Mouse (Mus musculus) G1E (cell line): ENCODE measurements around the gene Alg9. TPM values are rescaled to one million over a fixed set of nuclear protein-coding genes. Genes with fewer than 3 reads are reported as not detected.
A peak's percentile ranks its signal among the peaks of the same experiment; 100 is the strongest.

Experiments used
- ATAC-seq: 2 replicates; pipeline ENCODE4 v1.8.0; 2016; ENCODE audit warnings: mild to moderate bottlenecking; ENCODE audit not compliant: insufficient number of reproducible peaks, poor library complexity, low FRiP score, severe bottlenecking; ENCODE audit errors: extremely low read depth
- DNase-seq: peaks from one replicate; pipeline ENCODE4 v3.0.0; 2012; ENCODE audit warnings: low spot score
- H3K27me3 ChIP-seq: 2 replicates; pipeline ENCODE4 v1.6.1; 2012; ENCODE audit warnings: mild to moderate bottlenecking, low read length, inconsistent platforms; ENCODE audit not compliant: insufficient read depth
- H3K36me3 ChIP-seq: replicated peaks from 2 replicates; pipeline ENCODE3; 2012; ENCODE audit warnings: mild to moderate bottlenecking, inconsistent platforms
- H3K4me1 ChIP-seq: 2 replicates; pipeline ENCODE4 v1.6.1; 2012; ENCODE audit warnings: low read depth, low read length, inconsistent platforms, mixed read lengths; ENCODE audit not compliant: insufficient read depth
- H3K4me3 ChIP-seq: 2 replicates; pipeline ENCODE4 v1.5.1; 2012; ENCODE audit warnings: low read depth, mild to moderate bottlenecking, inconsistent platforms, low read length, moderate library complexity, mixed read lengths
- H3K9me3 ChIP-seq: replicated peaks from 2 replicates; pipeline ENCODE4 v1.6.1; 2012; ENCODE audit warnings: inconsistent platforms
- CTCF ChIP-seq: IDR thresholded peaks from 2 replicates; pipeline ENCODE4 v1.5.1; 2012; ENCODE audit warnings: low read depth, low read length, inconsistent platforms, mixed read lengths
- GATA1 ChIP-seq: IDR thresholded peaks from 2 replicates; pipeline ENCODE4 v1.6.1; 2012; ENCODE audit warnings: borderline replicate concordance, low read length, inconsistent platforms, mixed read lengths
- GATA2 ChIP-seq: IDR thresholded peaks from 2 replicates; pipeline ENCODE4 v1.6.1; 2012; ENCODE audit warnings: low read depth, low read length, inconsistent platforms, borderline replicate concordance
- POLR2AphosphoS5 ChIP-seq: IDR thresholded peaks from 2 replicates; pipeline ENCODE4 v1.6.1; 2012; ENCODE audit warnings: low read depth, low read length, inconsistent platforms; ENCODE audit not compliant: insufficient replicate concordance
- TAL1 ChIP-seq: conservative IDR thresholded peaks from 2 replicates; pipeline ENCODE4 v1.6.1; 2012; ENCODE audit warnings: low read depth, low read length, inconsistent platforms, mixed read lengths
- polyA plus RNA-seq: library from polyadenylated mRNA; stranded (reverse); fragments of >175 nt; gene quantifications from 2 replicates; pipeline ENCODE4 v1.2.3, GENCODE M21; 2012
- total RNA-seq, 2 experiments: library from RNA; stranded (forward) in 1 of 2; stranded (reverse) in 1 of 2; fragments of 200-1000 nt in 1 of 2; fragments of >200 nt in 1 of 2; fragmentation: Nextera tagmentation in 1 of 2; gene quantifications; 2 replicates each; pipeline ENCODE4 v1.2.3; 2014 to 2017

Alg9 gene
- total and polyA plus RNA-seq, 3 experiments: 14.8 to 35.3 (median 21.9) TPM

DNA sequence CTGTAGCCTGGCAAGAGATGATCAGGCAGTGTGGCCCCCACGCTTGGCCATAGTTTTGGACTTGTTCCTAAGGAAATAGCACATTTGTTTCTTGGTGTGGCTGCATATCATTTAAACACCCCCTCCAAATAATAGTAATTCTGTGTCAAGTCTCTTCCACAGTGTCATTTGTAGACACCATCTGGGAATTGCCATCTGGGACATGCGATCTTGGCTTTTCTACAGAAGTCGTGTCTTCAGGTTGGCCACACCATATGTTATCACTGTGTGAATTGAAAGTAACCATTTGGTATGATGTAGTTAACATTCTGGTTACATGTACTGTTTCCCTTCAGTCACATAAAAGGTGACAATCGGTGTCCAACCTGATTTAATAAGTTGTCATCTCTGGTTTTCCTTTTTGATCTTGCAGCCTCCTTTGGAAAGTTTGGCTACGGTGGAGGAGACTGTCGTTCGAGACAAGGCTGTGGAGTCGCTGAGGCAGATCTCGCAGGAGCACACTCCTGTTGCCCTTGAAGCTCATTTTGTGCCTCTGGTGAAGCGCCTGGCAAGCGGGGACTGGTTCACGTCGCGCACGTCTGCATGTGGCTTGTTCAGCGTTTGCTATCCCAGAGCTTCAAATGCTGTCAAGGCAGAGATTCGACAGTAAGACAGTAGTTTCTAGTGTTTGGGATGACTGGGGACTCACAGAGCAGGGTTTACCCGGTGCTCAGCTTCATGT lies 86.5 kb downstream of the Alg9 start:
- Histone ChIP-seq H3K27me3 (no peaks in the 10 kb centered on the region), H3K36me3 (peaks cover 77% of the 10 kb centered on the region), H3K4me1 (peaks cover 67% of the 10 kb centered on the region), H3K9me3 (no peaks in the 10 kb centered on the region), H3K4me3 (peak overlapping the region; percentile 22; the same call in 1 of the 2 replicates)
- DNase-seq (no peak), ATAC-seq (no peak)
- no peak for TF ChIP-seq GATA1
- TF ChIP-seq CTCF: no peak
- no peak for TF ChIP-seq TAL1
- TF ChIP-seq POLR2AphosphoS5: no peak
- no peak for TF ChIP-seq GATA2

GRCm38 (mm10) chr9:50863824-50864223 lies 89.0 kb downstream of the Alg9 start:
- ATAC-seq: no peak
- Histone ChIP-seq H3K9me3 (no peaks in the 10 kb centered on the region), H3K4me1 (peaks cover 69% of the 10 kb centered on the region), H3K4me3 (no peak overlapping the region), H3K36me3 (peaks cover 98% of the 10 kb centered on the region), H3K27me3 (no peaks in the 10 kb centered on the region)
- DNase-seq: no peak
- TF ChIP-seq POLR2AphosphoS5 (no peak), CTCF (no peak), GATA1 (no peak), GATA2 (no peak), TAL1 (no peak)

- H3K36me3 ChIP-seq: peaks cover 96% of the 10 kb centered on the region
- no peak overlapping the region for H3K4me3 ChIP-seq
- no peaks in the 10 kb centered on the region for H3K27me3 ChIP-seq
- ATAC-seq (no peak), DNase-seq (no peak)
- H3K4me1 ChIP-seq: peaks cover 60% of the 10 kb centered on the region
- H3K9me3 ChIP-seq: no peaks in the 10 kb centered on the region
- TF ChIP-seq TAL1 (no peak), GATA2 (no peak), CTCF (no peak), GATA1 (no peak), POLR2AphosphoS5 (no peak)
Measured at GRCm38 (mm10) chr9:50864877-50865276, 90.1 kb downstream of the Alg9 start.

GRCm38 (mm10) chr9:50865803-50866202 lies 91.0 kb downstream of the Alg9 start:
- peaks cover 51% of the 10 kb centered on the region for H3K4me1 ChIP-seq
- no peaks in the 10 kb centered on the region for H3K9me3 ChIP-seq
- no peak overlapping the region for H3K4me3 ChIP-seq
- no peak for DNase-seq
- TF ChIP-seq GATA1 (no peak), GATA2 (no peak), POLR2AphosphoS5 (no peak), CTCF (no peak), TAL1 (no peak)
- H3K27me3 ChIP-seq: no peaks in the 10 kb centered on the region
- peaks cover 96% of the 10 kb centered on the region for H3K36me3 ChIP-seq
- no peak for ATAC-seq

- Histone ChIP-seq H3K27me3 (no peaks in the 10 kb centered on the region), H3K4me3 (no peak overlapping the region), H3K9me3 (no peaks in the 10 kb centered on the region), H3K36me3 (peaks cover 89% of the 10 kb centered on the region), H3K4me1 (peaks cover 40% of the 10 kb centered on the region)
- no peak for ATAC-seq
- TF ChIP-seq POLR2AphosphoS5: no peak
- no peak for TF ChIP-seq CTCF
- no peak for TF ChIP-seq GATA1
- TF ChIP-seq GATA2: no peak
- TF ChIP-seq TAL1: no peak
- DNase-seq: no peak
Measured at GRCm38 (mm10) chr9:50867015-50867414, 92.2 kb downstream of the Alg9 start.

- Histone ChIP-seq H3K4me3 (no peak overlapping the region), H3K9me3 (no peaks in the 10 kb centered on the region), H3K36me3 (peaks cover 89% of the 10 kb centered on the region), H3K4me1 (peaks cover 34% of the 10 kb centered on the region), H3K27me3 (no peaks in the 10 kb centered on the region)
- ATAC-seq (no peak), DNase-seq (no peak)
- TF ChIP-seq TAL1 (no peak), CTCF (no peak), GATA1 (no peak), POLR2AphosphoS5 (no peak), GATA2 (no peak)
Measured at GRCm38 (mm10) chr9:50868182-50868581, 93.4 kb downstream of the Alg9 start.
